ENCODE assay signal across 13 mouse cellular contexts in the genomic region with DNA sequence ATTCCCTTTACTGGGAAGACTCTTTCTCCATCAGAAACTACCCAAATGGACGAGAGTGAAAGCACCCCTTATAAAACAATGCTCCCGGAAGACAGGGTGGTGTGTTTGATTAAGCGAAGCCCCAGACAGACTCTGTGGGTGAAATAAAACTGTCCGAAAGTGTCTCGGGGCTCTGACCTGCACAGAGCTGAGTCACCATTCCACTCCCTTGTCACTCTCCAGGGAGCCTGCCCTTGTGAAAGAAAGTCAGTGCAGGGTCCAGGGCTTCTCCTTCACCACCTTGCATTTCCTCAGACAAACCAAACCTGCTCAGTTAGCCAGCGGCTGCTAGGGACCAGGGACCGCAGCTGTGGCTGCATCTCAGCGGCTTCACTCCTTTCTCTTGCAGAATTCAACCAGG.
DNase-seq lines count a peak whose midpoint lies in the region; ATAC-seq and TF ChIP-seq lines count a peak whose summit lies in the region.
"Had no signal": no experiment of that assay in that cellular context is flagged by ENCODE, and none has a peak within 500 bp of the region (broad histone marks: within the 10 kb centered on the region; RNA-seq: fewer than 3 reads in every experiment).

No protein-coding gene starts in this region.

- WGBS in forebrain, embryonic 13.5 days, result 11% methylated on average over 8 of the region's 8 CpGs
- 15% methylated on average over 8 of the region's 8 CpGs for WGBS in forebrain, postnatal 0 days
- 13% methylated on average over 8 of the region's 8 CpGs for WGBS in intestine, embryonic 15.5 days
- 14% methylated on average over 8 of the region's 8 CpGs for WGBS in intestine, embryonic 16.5 days
- 7% methylated on average over 8 of the region's 8 CpGs for whole genome bisulfite sequencing in midbrain, embryonic 11.5 days

- peaks cover 80% of the 10 kb centered on the region for H3K27me3 ChIP-seq in forebrain, embryonic 13.5 days
- peaks cover 13% of the 10 kb centered on the region for H3K27me3 ChIP-seq in forebrain, postnatal 0 days (ENCODE audit: insufficient read depth, low read length)
- H3K27me3 ChIP-seq in intestine, embryonic 15.5 days (replicated peaks), result peaks cover 10% of the 10 kb centered on the region; the same call in 1 of the 2 replicates
- H3K27me3 ChIP-seq in intestine, embryonic 16.5 days (replicated peaks; ENCODE audit: control insufficient read depth, insufficient read depth, low read length), result 0 out of 2 replicates have a peak, but pooled peaks cover 3% of the 10 kb centered on the region
- H3K27me3 ChIP-seq in midbrain, embryonic 11.5 days (ENCODE audit: control insufficient read depth, insufficient read depth, low read length), result peaks cover 5% of the 10 kb centered on the region; the same call in 1 of the 2 replicates

- no peak overlapping the region for H3K4me3 ChIP-seq in forebrain, embryonic 13.5 days
- no peak overlapping the region for H3K4me3 ChIP-seq in forebrain, postnatal 0 days (ENCODE audit: low read depth, low read length)
- no peak overlapping the region for H3K4me3 ChIP-seq in intestine, embryonic 15.5 days (replicated peaks)
- H3K4me3 ChIP-seq in intestine, embryonic 16.5 days (ENCODE audit: low read length), result no peak overlapping the region
- no peak overlapping the region for H3K4me3 ChIP-seq in midbrain, embryonic 11.5 days (ENCODE audit: low read depth, low read length)
- H3K4me3 ChIP-seq: limb, embryonic 13.5 days had no signal

- no peak for TF ChIP-seq CTCF in forebrain, postnatal 0 days (IDR thresholded peaks at IDR 0.05; ENCODE audit: low read depth)

- H3K9me3 ChIP-seq in forebrain, embryonic 13.5 days (replicated peaks), result no peaks in the 10 kb centered on the region
- no peaks in the 10 kb centered on the region for H3K9me3 ChIP-seq in forebrain, postnatal 0 days (ENCODE audit: low read length)
- no peaks in the 10 kb centered on the region for H3K9me3 ChIP-seq in intestine, embryonic 15.5 days
- H3K9me3 ChIP-seq in intestine, embryonic 16.5 days (ENCODE audit: control insufficient read depth, low read length), result no peaks in the 10 kb centered on the region
- no peaks in the 10 kb centered on the region for H3K9me3 ChIP-seq in midbrain, embryonic 11.5 days (ENCODE audit: control insufficient read depth, low read length)
- H3K9me3 ChIP-seq: limb, embryonic 13.5 days had no signal

- peak overlapping the region; percentile 10; the same call in 1 of the 2 replicates for H3K4me2 ChIP-seq in forebrain, embryonic 13.5 days
- H3K4me2 ChIP-seq in forebrain, postnatal 0 days (ENCODE audit: low read depth), result no peak overlapping the region
- peak overlapping the region; percentile 17; the same call in 1 of the 2 replicates for H3K4me2 ChIP-seq in intestine, embryonic 15.5 days (replicated peaks)
- H3K4me2 ChIP-seq in intestine, embryonic 16.5 days (ENCODE audit: low read depth, low read length), result no peak overlapping the region; the same call in 1 of the 2 replicates
- peak overlapping the region; percentile 18; the same call in 1 of the 2 replicates for H3K4me2 ChIP-seq in midbrain, embryonic 11.5 days
- H3K4me2 ChIP-seq: limb, embryonic 13.5 days had no signal

- peaks cover 5% of the 10 kb centered on the region; the same call in 1 of the 2 replicates for H3K4me1 ChIP-seq in forebrain, embryonic 13.5 days
- H3K4me1 ChIP-seq in forebrain, postnatal 0 days (ENCODE audit: insufficient read depth), result no peaks in the 10 kb centered on the region
- peaks cover 3% of the 10 kb centered on the region; the same call in 1 of the 2 replicates for H3K4me1 ChIP-seq in intestine, embryonic 15.5 days (replicated peaks)
- H3K4me1 ChIP-seq in intestine, embryonic 16.5 days (ENCODE audit: control insufficient read depth, insufficient read depth, low read length), result no peaks in the 10 kb centered on the region
- peaks cover 12% of the 10 kb centered on the region for H3K4me1 ChIP-seq in midbrain, embryonic 11.5 days (ENCODE audit: control insufficient read depth, insufficient read depth, low read length)

- ATAC-seq in forebrain, embryonic 13.5 days, result no peak
- no peak for ATAC-seq in forebrain, postnatal 0 days
- no peak for ATAC-seq in intestine, embryonic 15.5 days
- ATAC-seq in intestine, embryonic 16.5 days, result no peak
- ATAC-seq in midbrain, embryonic 11.5 days (ENCODE audit: low FRiP score), result no peak

- H3K36me3 ChIP-seq in forebrain, embryonic 13.5 days (ENCODE audit: poor library complexity, severe bottlenecking), result no peaks in the 10 kb centered on the region
- H3K36me3 ChIP-seq in forebrain, postnatal 0 days (ENCODE audit: insufficient read depth), result no peaks in the 10 kb centered on the region
- no peaks in the 10 kb centered on the region for H3K36me3 ChIP-seq in intestine, embryonic 15.5 days
- H3K36me3 ChIP-seq in intestine, embryonic 16.5 days (ENCODE audit: control insufficient read depth, insufficient read depth, low read length), result no peaks in the 10 kb centered on the region
- H3K36me3 ChIP-seq in midbrain, embryonic 11.5 days (ENCODE audit: control insufficient read depth, insufficient read depth, low read length), result no peaks in the 10 kb centered on the region
- H3K36me3 ChIP-seq: limb, embryonic 13.5 days had no signal

- no peak overlapping the region for H3K9ac ChIP-seq in forebrain, embryonic 13.5 days
- no peak overlapping the region for H3K9ac ChIP-seq in forebrain, postnatal 0 days
- H3K9ac ChIP-seq in intestine, embryonic 15.5 days, result no peak overlapping the region
- H3K9ac ChIP-seq in intestine, embryonic 16.5 days (ENCODE audit: low read depth, low read length), result no peak overlapping the region
- H3K9ac ChIP-seq in midbrain, embryonic 11.5 days (ENCODE audit: low read length), result peak overlapping the region; percentile 27; the same call in 1 of the 2 replicates
- H3K9ac ChIP-seq: limb, embryonic 13.5 days had no signal

- no peak for DNase-seq in forebrain, postnatal 0 days
- DNase-seq in Muller cell, postnatal 12 days (ENCODE audit: inconsistent ontology term), result peak; percentile 36
- no peak for DNase-seq in midbrain, embryonic 11.5 days (ENCODE audit: low spot score, missing footprints)
- no peak for DNase-seq in kidney, postnatal 4 days
- no peak for DNase-seq in testis, postnatal 14 days (ENCODE audit: low spot score)
- DNase-seq: adrenal gland, adult 2 months; kidney, postnatal 10 days; thymus, postnatal 25 days had no signal

- H3K27ac ChIP-seq in forebrain, embryonic 13.5 days, result no peak overlapping the region
- H3K27ac ChIP-seq in forebrain, postnatal 0 days (ENCODE audit: low read depth, low read length), result no peak overlapping the region
- H3K27ac ChIP-seq in intestine, embryonic 15.5 days, result no peak overlapping the region
- H3K27ac ChIP-seq in intestine, embryonic 16.5 days (ENCODE audit: low read length), result no peak overlapping the region
- no peak overlapping the region for H3K27ac ChIP-seq in midbrain, embryonic 11.5 days (ENCODE audit: low read depth, low read length)
- H3K27ac ChIP-seq: limb, embryonic 13.5 days; macrophage had no signal

Comparison
In these comparisons a context has a peak if more than half of its experiments do, and no peak if none do; other contexts are left out.
1. H3K4me2 ChIP-seq: peak in forebrain, embryonic 13.5 days (single experiment), intestine, embryonic 15.5 days (single experiment) and midbrain, embryonic 11.5 days (single experiment); none in forebrain, postnatal 0 days (single experiment) and intestine, embryonic 16.5 days (single experiment).